Mouse (Mus musculus) cortical plate, adult 2 months (tissue): ENCODE measurements around the gene 2310039H08Rik.

Experiments used
- CTCF ChIP-seq: fragments of 200-500 bp; IDR thresholded peaks from 2 replicates; pipeline ENCODE4 v1.5.1; 2011; ENCODE audit warnings: mild to moderate bottlenecking, control low read depth, low read length; ENCODE audit not compliant: insufficient read depth; ENCODE audit errors: extremely low read depth
- POLR2A ChIP-seq: fragments of 200-500 bp; IDR thresholded peaks from 2 replicates; pipeline ENCODE4 v1.6.1; 2011; ENCODE audit warnings: mild to moderate bottlenecking, low read length, control low read depth; ENCODE audit not compliant: insufficient read depth; ENCODE audit errors: extremely low read depth

DNA sequence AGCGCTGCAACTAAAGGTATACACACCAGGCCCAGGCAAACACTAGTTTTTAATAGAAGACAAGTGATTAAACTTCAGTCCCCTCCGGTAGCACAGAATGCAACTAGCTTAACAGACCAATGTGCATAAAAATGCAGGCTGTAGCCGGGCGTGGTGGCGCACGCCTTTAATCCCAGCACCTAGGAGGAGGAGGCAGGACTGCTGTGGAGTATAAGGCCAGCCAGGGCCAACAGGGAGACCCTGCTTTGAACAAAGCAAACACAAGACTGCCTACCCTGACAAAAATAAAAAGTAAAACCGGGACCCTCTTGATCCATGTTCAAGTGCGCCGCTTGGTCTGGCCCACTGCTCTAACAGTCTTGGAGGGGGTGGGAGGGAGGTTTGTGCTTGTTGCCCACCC lies 2.6 kb downstream of the 2310039H08Rik start:
- TF ChIP-seq POLR2A: no peak
- TF ChIP-seq CTCF: no peak
